Mouse (Mus musculus): ENCODE results near the gene Klhl21. TPM values are rescaled to one million over a fixed set of nuclear protein-coding genes. Genes with fewer than 3 reads are reported as not detected.
A peak's percentile ranks its signal among the peaks of the same experiment; 100 is the strongest.

Klhl21 gene
- 5.3 and 5.5 TPM in 2 replicates for polyA plus RNA-seq (2016; fragmentation: Nextera tagmentation; extraction: Ambion mirVana)

GRCm38 (mm10) chr4:152008622-152009075 lies at the start of gene Klhl21:
Klhl21 (plus strand) TSS chr4:152008803.
- H3K9me3 ChIP-seq, result no peaks in the 10 kb centered on the region
- H3K27ac ChIP-seq, result peak within 1 kb of the TSS; percentile 71
- peaks cover 51% of the 10 kb centered on the region for H3K27me3 ChIP-seq
- peak within 1 kb of the TSS; percentile 100 for H3K4me2 ChIP-seq
- H3K4me3 ChIP-seq (replicated peaks), result peak within 1 kb of the TSS; percentile 71
- H3K4me1 ChIP-seq, result peaks cover 40% of the 10 kb centered on the region
- peak; percentile 88 for ATAC-seq (ENCODE audit: low FRiP score)
- under 1% methylated on average over 44 of the region's 45 CpGs for WGBS
- H3K36me3 ChIP-seq (replicated peaks), result 0 out of 2 replicates have a peak, but pooled peaks cover 2% of the 10 kb centered on the region
- peak within 1 kb of the TSS; percentile 65 for H3K9ac ChIP-seq

- Histone ChIP-seq H3K36me3 (replicated peaks) (peaks cover 82% of the 10 kb centered on the region), H3K27me3 (no peaks in the 10 kb centered on the region), H3K9me3 (no peaks in the 10 kb centered on the region), H3K9ac (no peak overlapping the region), H3K27ac (no peak overlapping the region), H3K4me1 (no peaks in the 10 kb centered on the region), H3K4me3 (replicated peaks) (no peak overlapping the region), H3K4me2 (no peak overlapping the region)
- no peak for ATAC-seq (ENCODE audit: low FRiP score)
- 88% methylated on average over 11 of the region's 11 CpGs for WGBS
Observed at GRCm38 (mm10) chr4:151959849-151960512, 48.6 kb upstream of the Klhl21 start.

- Histone ChIP-seq H3K4me1 (no peaks in the 10 kb centered on the region), H3K9ac (no peak overlapping the region), H3K27ac (no peak overlapping the region), H3K36me3 (replicated peaks) (peaks cover 84% of the 10 kb centered on the region), H3K27me3 (no peaks in the 10 kb centered on the region), H3K9me3 (no peaks in the 10 kb centered on the region), H3K4me3 (replicated peaks) (no peak overlapping the region), H3K4me2 (no peak overlapping the region)
- WGBS, result 87% methylated on average over 3 of the region's 3 CpGs
- ATAC-seq (ENCODE audit: low FRiP score), result no peak
Observed at GRCm38 (mm10) chr4:151960513-151960854, 48.1 kb upstream of the Klhl21 start.

DNA sequence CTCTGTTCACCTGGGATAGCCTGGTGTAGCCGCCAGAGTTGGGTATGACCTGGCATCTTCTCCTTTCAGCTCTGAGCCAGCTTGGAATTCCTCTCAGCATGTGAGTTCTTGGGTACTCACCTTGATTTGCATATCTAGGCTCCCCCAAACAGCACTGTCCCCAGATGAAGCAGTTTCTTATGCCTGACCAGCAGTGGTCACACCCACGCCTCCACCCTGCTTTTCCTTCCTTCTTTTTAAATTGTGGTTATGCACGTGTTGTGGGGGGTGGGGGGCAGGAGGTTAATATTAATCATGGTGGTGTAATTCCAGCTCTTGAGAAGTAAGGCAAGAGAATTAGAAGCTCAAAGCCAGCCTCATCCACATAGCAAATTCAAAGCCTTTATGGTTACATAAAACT lies 45.8 kb upstream of the Klhl21 start:
- 90% methylated on average over 3 of the region's 3 CpGs for WGBS
- ATAC-seq (ENCODE audit: low FRiP score), result no peak
- H3K36me3 ChIP-seq (replicated peaks), result peaks cover 77% of the 10 kb centered on the region

GRCm38 (mm10) chr4:151968204-151968921 lies 40.2 kb upstream of the Klhl21 start:
- no peaks in the 10 kb centered on the region for H3K27me3 ChIP-seq
- no peak for ATAC-seq (ENCODE audit: low FRiP score)
- H3K4me3 ChIP-seq (replicated peaks), result no peak overlapping the region
- 89% methylated on average over 26 of the region's 26 CpGs for WGBS
- H3K27ac ChIP-seq, result peak overlapping the region; percentile 21; the same call in 1 of the 2 replicates
- no peaks in the 10 kb centered on the region for H3K9me3 ChIP-seq
- H3K4me1 ChIP-seq, result no peaks in the 10 kb centered on the region
- peaks cover 70% of the 10 kb centered on the region for H3K36me3 ChIP-seq (replicated peaks)
- H3K4me2 ChIP-seq, result no peak overlapping the region
- no peak overlapping the region for H3K9ac ChIP-seq

More for the DNA sequence above, 45.8 kb upstream of the Klhl21 start:
- H3K9ac ChIP-seq, result no peak overlapping the region
- no peak overlapping the region for H3K4me3 ChIP-seq (replicated peaks)
- no peak overlapping the region for H3K27ac ChIP-seq
- H3K4me1 ChIP-seq, result no peaks in the 10 kb centered on the region
- no peak overlapping the region for H3K4me2 ChIP-seq
- no peaks in the 10 kb centered on the region for H3K9me3 ChIP-seq
- no peaks in the 10 kb centered on the region for H3K27me3 ChIP-seq

DNA sequence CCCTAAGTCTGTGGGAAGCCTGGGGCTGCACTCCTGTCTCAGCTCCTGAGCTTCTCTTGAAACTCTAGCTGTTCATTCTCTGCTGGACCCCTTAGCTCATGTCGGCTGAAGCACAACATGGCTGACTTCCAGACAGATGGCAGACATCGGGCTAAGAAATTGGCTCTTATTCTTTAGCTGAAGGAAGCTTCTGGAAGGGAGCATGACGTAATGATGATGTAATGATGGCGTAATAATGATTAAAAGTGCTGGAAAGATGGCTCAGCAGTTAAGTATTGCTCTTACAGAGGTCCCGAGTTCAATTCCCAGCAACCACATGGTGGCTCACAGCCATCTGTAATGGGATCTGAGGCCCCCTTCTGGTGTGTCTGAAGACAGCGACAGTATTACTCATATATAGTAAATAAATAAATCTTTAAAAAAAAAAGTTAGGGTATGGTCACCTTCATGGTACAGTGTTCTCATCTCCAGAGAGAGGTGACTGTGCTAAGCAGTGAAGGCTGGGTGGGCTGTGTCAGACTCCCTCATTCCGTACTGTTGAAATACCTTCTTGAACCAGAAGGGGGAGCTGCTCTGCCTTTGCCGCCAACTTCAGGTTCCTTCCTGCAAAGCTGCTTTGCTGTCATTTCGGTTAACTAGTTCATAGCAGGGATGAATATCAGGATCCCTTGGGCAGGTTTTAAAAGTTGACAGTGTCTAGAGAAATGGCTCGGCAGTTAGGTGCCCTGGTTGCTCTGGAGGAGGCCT lies 36.2 kb upstream of the Klhl21 start:
- Histone ChIP-seq H3K9me3 (peaks cover 6% of the 10 kb centered on the region; the same call in 1 of the 2 replicates), H3K9ac (no peak overlapping the region), H3K4me3 (replicated peaks) (no peak overlapping the region), H3K4me1 (no peaks in the 10 kb centered on the region), H3K4me2 (no peak overlapping the region), H3K27me3 (no peaks in the 10 kb centered on the region), H3K27ac (no peak overlapping the region), H3K36me3 (replicated peaks) (peaks cover 78% of the 10 kb centered on the region)
- 69% methylated on average over 10 of the region's 10 CpGs for WGBS
- ATAC-seq (ENCODE audit: low FRiP score), result no peak

GRCm38 (mm10) chr4:151975441-151975840 lies 33.2 kb upstream of the Klhl21 start:
- peaks cover 75% of the 10 kb centered on the region for H3K36me3 ChIP-seq (replicated peaks)
- no peaks in the 10 kb centered on the region for H3K4me1 ChIP-seq
- no peak overlapping the region for H3K27ac ChIP-seq
- no peaks in the 10 kb centered on the region for H3K27me3 ChIP-seq
- H3K9me3 ChIP-seq, result peaks cover 6% of the 10 kb centered on the region; the same call in 1 of the 2 replicates
- H3K4me2 ChIP-seq, result no peak overlapping the region
- H3K9ac ChIP-seq, result no peak overlapping the region
- H3K4me3 ChIP-seq (replicated peaks), result no peak overlapping the region
- 91% methylated on average over 3 of the region's 3 CpGs for WGBS
- ATAC-seq (ENCODE audit: low FRiP score), result no peak

- WGBS, result 49% methylated on average over 10 of the region's 10 CpGs
- peaks cover 6% of the 10 kb centered on the region; the same call in 1 of the 2 replicates for H3K9me3 ChIP-seq
- peak; percentile 9; the same call in 1 of the 2 replicates for ATAC-seq (ENCODE audit: low FRiP score)
Observed at GRCm38 (mm10) chr4:151977748-151978147, 30.9 kb upstream of the Klhl21 start.

DNA sequence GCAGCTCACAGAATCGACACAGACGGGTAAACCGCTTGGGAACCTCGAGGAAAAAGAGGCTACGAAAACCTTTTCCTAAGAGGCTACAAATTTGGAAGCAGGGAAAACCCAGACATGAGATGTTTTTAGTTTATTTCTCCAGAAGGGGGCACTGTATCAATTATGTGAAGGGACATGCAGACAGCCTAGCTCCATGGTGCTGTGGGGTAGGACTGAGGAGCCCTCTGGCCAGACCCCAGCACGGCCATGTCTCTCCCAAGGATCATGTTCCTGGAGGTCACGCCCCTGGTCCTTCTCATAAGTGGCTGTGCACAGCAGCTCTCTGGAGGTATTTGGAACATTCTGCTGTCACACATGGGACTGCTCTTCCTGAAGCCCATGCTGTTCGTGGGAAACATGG lies 27.9 kb upstream of the Klhl21 start:
- H3K9ac ChIP-seq, result no peak overlapping the region
- H3K27me3 ChIP-seq, result no peaks in the 10 kb centered on the region
- no peak overlapping the region for H3K4me3 ChIP-seq (replicated peaks)
- 78% methylated on average over 8 of the region's 8 CpGs for WGBS
- H3K4me1 ChIP-seq, result peaks cover 15% of the 10 kb centered on the region
- H3K36me3 ChIP-seq (replicated peaks), result peaks cover 60% of the 10 kb centered on the region
- H3K4me2 ChIP-seq, result no peak overlapping the region
- H3K27ac ChIP-seq, result no peak overlapping the region
- no peak for ATAC-seq (ENCODE audit: low FRiP score)
- H3K9me3 ChIP-seq, result no peaks in the 10 kb centered on the region

More at GRCm38 (mm10) chr4:151977748-151978147, 30.9 kb upstream of the Klhl21 start:
- Histone ChIP-seq H3K27ac (no peak overlapping the region), H3K4me1 (peaks cover 4% of the 10 kb centered on the region), H3K4me2 (no peak overlapping the region), H3K9ac (no peak overlapping the region), H3K4me3 (replicated peaks) (no peak overlapping the region), H3K27me3 (no peaks in the 10 kb centered on the region), H3K36me3 (replicated peaks) (peaks cover 75% of the 10 kb centered on the region)

DNA sequence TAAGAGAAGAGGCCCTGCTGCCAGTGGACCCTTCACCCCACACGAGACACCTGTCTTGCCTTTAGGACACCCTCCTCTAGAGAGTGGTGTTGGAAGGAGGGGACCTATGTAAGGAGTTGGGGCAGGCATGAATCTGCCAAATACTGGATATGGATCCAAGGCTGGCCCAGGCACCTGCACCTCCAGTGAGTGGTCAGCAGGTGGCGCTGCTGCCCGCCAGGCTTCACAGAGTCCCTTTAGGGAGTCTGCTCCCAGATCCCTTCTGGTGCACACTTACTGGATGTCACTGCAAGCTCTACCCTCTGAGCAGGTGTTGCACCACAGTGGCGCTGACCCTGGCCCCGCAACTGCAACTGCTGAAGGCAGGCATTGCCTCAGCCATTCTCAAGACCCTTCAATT lies 27.2 kb upstream of the Klhl21 start:
- H3K4me2 ChIP-seq, result no peak overlapping the region
- H3K36me3 ChIP-seq (replicated peaks), result peaks cover 57% of the 10 kb centered on the region
- peaks cover 21% of the 10 kb centered on the region for H3K4me1 ChIP-seq
- no peaks in the 10 kb centered on the region for H3K27me3 ChIP-seq
- no peak overlapping the region for H3K4me3 ChIP-seq (replicated peaks)
- peak; percentile 62 for ATAC-seq (ENCODE audit: low FRiP score)
- no peak overlapping the region for H3K27ac ChIP-seq
- WGBS, result 13% methylated on average over 5 of the region's 5 CpGs
- H3K9me3 ChIP-seq, result no peaks in the 10 kb centered on the region
- H3K9ac ChIP-seq, result no peak overlapping the region

- peak overlapping the region; percentile 8; the same call in 1 of the 2 replicates for H3K27ac ChIP-seq
- no peaks in the 10 kb centered on the region for H3K9me3 ChIP-seq
- 60% methylated on average over 17 of the region's 17 CpGs for WGBS
- H3K27me3 ChIP-seq, result no peaks in the 10 kb centered on the region
- H3K36me3 ChIP-seq (replicated peaks), result peaks cover 46% of the 10 kb centered on the region
- ATAC-seq (ENCODE audit: low FRiP score), result no peak
- peaks cover 35% of the 10 kb centered on the region for H3K4me1 ChIP-seq
- no peak overlapping the region for H3K4me2 ChIP-seq
- H3K4me3 ChIP-seq (replicated peaks), result no peak overlapping the region
- H3K9ac ChIP-seq, result no peak overlapping the region
Observed at GRCm38 (mm10) chr4:151983043-151983442, 25.6 kb upstream of the Klhl21 start.

DNA sequence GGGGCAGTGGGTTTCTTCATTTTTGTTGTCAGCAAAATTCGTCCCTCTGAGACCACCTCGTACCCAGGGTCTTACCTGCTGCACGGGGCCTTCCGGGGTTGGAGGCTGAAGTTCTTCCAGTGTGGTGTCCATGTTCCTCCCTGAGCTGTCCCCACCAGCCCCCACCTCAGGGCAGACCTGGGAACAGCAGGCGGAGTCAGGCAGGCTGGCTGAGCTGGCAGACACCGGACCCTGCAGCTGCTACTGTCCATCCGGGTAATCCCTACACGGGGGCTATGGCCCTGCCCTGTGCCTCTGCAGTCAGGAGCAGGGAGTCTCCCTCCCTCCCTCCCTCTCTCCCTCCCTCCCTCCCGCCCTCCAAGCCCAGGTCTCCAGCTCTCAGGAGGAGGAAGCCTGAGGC lies 25.0 kb upstream of the Klhl21 start:
- 31% methylated on average over 9 of the region's 9 CpGs for WGBS
- no peaks in the 10 kb centered on the region for H3K9me3 ChIP-seq
- no peaks in the 10 kb centered on the region for H3K27me3 ChIP-seq
- no peak overlapping the region for H3K9ac ChIP-seq
- H3K4me3 ChIP-seq (replicated peaks), result no peak overlapping the region
- no peak for ATAC-seq (ENCODE audit: low FRiP score)
- H3K4me1 ChIP-seq, result peaks cover 38% of the 10 kb centered on the region
- H3K4me2 ChIP-seq, result no peak overlapping the region
- peak overlapping the region; percentile 8; the same call in 1 of the 2 replicates for H3K27ac ChIP-seq
- peaks cover 43% of the 10 kb centered on the region for H3K36me3 ChIP-seq (replicated peaks)

Measured in forebrain, embryonic 12.5 days (tissue).